Mouse (Mus musculus) olfactory bulb, adult 2 months (tissue): ENCODE data around the gene Prrx2.

ENCODE experiments used
- CTCF ChIP-seq: fragments of 200-500 bp; IDR thresholded peaks from 2 replicates; pipeline ENCODE4 v1.5.1; 2012; ENCODE audit warnings: low read depth, mild to moderate bottlenecking, low read length, moderate library complexity; ENCODE audit not compliant: insufficient read depth
- POLR2A ChIP-seq: fragments of 200-500 bp; IDR thresholded peaks from 2 replicates; pipeline ENCODE4 v1.6.1; 2012; ENCODE audit warnings: mild to moderate bottlenecking, low read depth, low read length, moderate library complexity; ENCODE audit not compliant: insufficient read depth

- TF ChIP-seq CTCF (no peak), POLR2A (no peak)
Observed at GRCm38 (mm10) chr2:30800671-30801066, 34.1 kb upstream of the Prrx2 start.
